Mouse (Mus musculus) midbrain, postnatal 0 days (tissue): ENCODE measurements around the gene Camkmt. TPM values are rescaled to one million over a fixed set of nuclear protein-coding genes. Genes with fewer than 3 reads are reported as not detected.

Experiments used
- ATAC-seq: fragments of 200-750 bp; cut with Nextera tagmentation; 2 replicates; pipeline ENCODE4 v1.8.0; 2017; ENCODE audit warnings: moderate number of reproducible peaks, mild to moderate bottlenecking, moderate TSS enrichment, moderate library complexity; ENCODE audit not compliant: low FRiP score
- DNase-seq: peaks from one replicate; pipeline ENCODE4 v3.0.0-alpha.2; 2015; ENCODE audit warnings: low spot score
- H3K27ac ChIP-seq: fragments of 300-500 bp; sonication (generic); 2 replicates; pipeline ENCODE4 v1.5.1; 2014; ENCODE audit warnings: low read depth, mild to moderate bottlenecking, low read length, mixed read lengths
- H3K27me3 ChIP-seq: fragments of 300-500 bp; sonication (generic); 2 replicates; pipeline ENCODE4 v1.6.1; 2014; ENCODE audit warnings: low read length, control low read depth, mixed read lengths; ENCODE audit not compliant: insufficient read depth
- H3K36me3 ChIP-seq: fragments of 300-500 bp; sonication (generic); 2 replicates; pipeline ENCODE4 v1.6.1; 2014; ENCODE audit warnings: low read length, control low read depth, mixed read lengths; ENCODE audit not compliant: insufficient read depth
- H3K4me1 ChIP-seq: fragments of 300-500 bp; sonication (generic); 2 replicates; pipeline ENCODE4 v1.6.1; 2014; ENCODE audit warnings: mild to moderate bottlenecking, control low read depth, antibody characterized with exemption, low read length, mixed read lengths; ENCODE audit not compliant: insufficient read depth
- H3K4me2 ChIP-seq: fragments of 300-500 bp; sonication (generic); 2 replicates; pipeline ENCODE4 v1.6.1; 2014; ENCODE audit warnings: low read depth, mild to moderate bottlenecking, low read length, mixed read lengths; ENCODE audit not compliant: poor library complexity, severe bottlenecking
- H3K4me3 ChIP-seq: fragments of 300-500 bp; sonication (generic); 2 replicates; pipeline ENCODE4 v1.5.1; 2014; ENCODE audit warnings: low read depth, mild to moderate bottlenecking, low read length, moderate library complexity
- H3K9ac ChIP-seq: fragments of 300-500 bp; sonication (generic); replicated peaks from 2 replicates; pipeline ENCODE4 v1.6.1; 2014; ENCODE audit warnings: mild to moderate bottlenecking, low read length, moderate library complexity, mixed read lengths; ENCODE audit not compliant: poor library complexity, severe bottlenecking
- H3K9me3 ChIP-seq: fragments of 300-500 bp; sonication (generic); 2 replicates; pipeline ENCODE4 v1.6.1; 2016; ENCODE audit warnings: low read length, control low read depth
- CTCF ChIP-seq: IDR thresholded peaks from 2 replicates; pipeline ENCODE4 v1.5.1; 2016; ENCODE audit warnings: antibody characterized with exemption, mild to moderate bottlenecking
- WGBS: fragments of 180-500 bp; shearing (Covaris S2); extraction: QIAGEN DNeasy Blood & Tissue Kit; methylation state at CpG from one replicate; pipeline ENCODE4 v1.1.7; 2014; 5-methylcytosine and 5-hydroxymethylcytosine counted together
- polyA plus RNA-seq: library from polyadenylated mRNA; unstranded; fragments of >200 nt; fragmentation: Nextera tagmentation; extraction: Ambion mirVana; gene quantifications from 2 replicates; pipeline ENCODE4 v1.2.1, GENCODE M21; 2015
- total RNA-seq: library from RNA; depleted of rRNA; stranded (reverse); fragments of >200 nt; gene quantifications from 2 replicates; pipeline ENCODE4 v1.2.3, GENCODE M21; 2014

Camkmt gene
- total and polyA plus RNA-seq, 2 experiments from 2014 or later, result 6.1 to 21.5 TPM

GRCm38 (mm10) chr17:85341134-85341700 lies 250.9 kb downstream of the Camkmt start:
- TF ChIP-seq CTCF, result no peak
- Histone ChIP-seq H3K27ac (no peak overlapping the region), H3K9me3 (no peaks in the 10 kb centered on the region), H3K4me2 (peak overlapping the region; percentile 18; the same call in 1 of the 2 replicates), H3K4me3 (no peak overlapping the region), H3K27me3 (no peaks in the 10 kb centered on the region), H3K4me1 (no peaks in the 10 kb centered on the region), H3K9ac (no peak overlapping the region), H3K36me3 (no peaks in the 10 kb centered on the region)
- no peak for DNase-seq
- ATAC-seq, result no peak
- 38% methylated on average over 18 of the region's 18 CpGs for WGBS

- TF ChIP-seq CTCF, result no peak
- DNase-seq, result no peak
- ATAC-seq, result no peak
- Histone ChIP-seq H3K27me3 (no peaks in the 10 kb centered on the region), H3K36me3 (no peaks in the 10 kb centered on the region), H3K27ac (no peak overlapping the region), H3K4me1 (no peaks in the 10 kb centered on the region), H3K4me3 (no peak overlapping the region), H3K9ac (no peak overlapping the region), H3K9me3 (no peaks in the 10 kb centered on the region), H3K4me2 (no peak overlapping the region)
- WGBS, result 86% methylated on average over 5 of the region's 5 CpGs
Measured at GRCm38 (mm10) chr17:85342471-85342870, 252.1 kb downstream of the Camkmt start.

GRCm38 (mm10) chr17:85343435-85343834 lies 253.1 kb downstream of the Camkmt start:
- no peak for ATAC-seq
- H3K27ac ChIP-seq, result no peak overlapping the region
- no peak for TF ChIP-seq CTCF
- WGBS, result 79% methylated on average over 13 of the region's 13 CpGs
- no peaks in the 10 kb centered on the region for H3K4me1 ChIP-seq
- no peaks in the 10 kb centered on the region for H3K27me3 ChIP-seq
- no peaks in the 10 kb centered on the region for H3K9me3 ChIP-seq
- H3K36me3 ChIP-seq, result no peaks in the 10 kb centered on the region
- no peak for DNase-seq
- no peak overlapping the region for H3K4me3 ChIP-seq
- no peak overlapping the region for H3K4me2 ChIP-seq
- no peak overlapping the region for H3K9ac ChIP-seq

GRCm38 (mm10) chr17:85346701-85347100 lies 256.3 kb downstream of the Camkmt start:
- TF ChIP-seq CTCF, result no peak
- no peaks in the 10 kb centered on the region for H3K9me3 ChIP-seq
- no peak overlapping the region for H3K9ac ChIP-seq
- no peaks in the 10 kb centered on the region for H3K4me1 ChIP-seq
- WGBS, result 88% methylated on average over 6 of the region's 6 CpGs
- ATAC-seq (no peak), DNase-seq (no peak)
- H3K27ac ChIP-seq, result no peak overlapping the region
- no peak overlapping the region for H3K4me2 ChIP-seq
- no peak overlapping the region for H3K4me3 ChIP-seq
- H3K27me3 ChIP-seq, result no peaks in the 10 kb centered on the region
- H3K36me3 ChIP-seq, result no peaks in the 10 kb centered on the region

- H3K4me3 ChIP-seq, result no peak overlapping the region
- H3K9ac ChIP-seq, result no peak overlapping the region
- no peaks in the 10 kb centered on the region for H3K9me3 ChIP-seq
- no peak overlapping the region for H3K27ac ChIP-seq
- DNase-seq (no peak), ATAC-seq (no peak)
- H3K36me3 ChIP-seq, result no peaks in the 10 kb centered on the region
- no peaks in the 10 kb centered on the region for H3K27me3 ChIP-seq
- H3K4me1 ChIP-seq, result no peaks in the 10 kb centered on the region
- whole genome bisulfite sequencing, result 58% methylated on average over 8 of the region's 8 CpGs
- no peak for TF ChIP-seq CTCF
- no peak overlapping the region for H3K4me2 ChIP-seq
Measured at GRCm38 (mm10) chr17:85349331-85349935, 259.1 kb downstream of the Camkmt start.

GRCm38 (mm10) chr17:85351301-85351700 lies 260.9 kb downstream of the Camkmt start:
- H3K27ac ChIP-seq, result no peak overlapping the region
- no peaks in the 10 kb centered on the region for H3K9me3 ChIP-seq
- DNase-seq, result no peak
- no peaks in the 10 kb centered on the region for H3K4me1 ChIP-seq
- H3K9ac ChIP-seq, result no peak overlapping the region
- WGBS, result 95% methylated on average over 8 of the region's 8 CpGs
- TF ChIP-seq CTCF, result no peak
- no peak overlapping the region for H3K4me3 ChIP-seq
- no peaks in the 10 kb centered on the region for H3K27me3 ChIP-seq
- H3K4me2 ChIP-seq, result no peak overlapping the region
- H3K36me3 ChIP-seq, result no peaks in the 10 kb centered on the region
- ATAC-seq, result no peak
